Mouse (Mus musculus) urinary bladder, adult 2 months (tissue): ENCODE results near the gene Gm21095. TPM values are rescaled to one million over a fixed set of nuclear protein-coding genes. Genes with fewer than 3 reads are reported as not detected.
"Not testable (repeated sequence)": the region's sequence is repeated elsewhere in the genome, so short reads cannot be mapped to it uniquely, and the experiment has no call there.

ENCODE experiments used
- DNase-seq: peaks from one replicate; pipeline ENCODE4 v3.0.0; 2022; ENCODE audit warnings: low spot score
- polyA plus RNA-seq: library from polyadenylated mRNA; depleted of rRNA; stranded (reverse); fragments of >200 nt; gene quantifications from 2 replicates; pipeline ENCODE4 v1.2.3, GENCODE M21; 2012; rRNA removed

The Gm21095 gene
- not detected in 2 replicates for polyA plus RNA-seq

DNA sequence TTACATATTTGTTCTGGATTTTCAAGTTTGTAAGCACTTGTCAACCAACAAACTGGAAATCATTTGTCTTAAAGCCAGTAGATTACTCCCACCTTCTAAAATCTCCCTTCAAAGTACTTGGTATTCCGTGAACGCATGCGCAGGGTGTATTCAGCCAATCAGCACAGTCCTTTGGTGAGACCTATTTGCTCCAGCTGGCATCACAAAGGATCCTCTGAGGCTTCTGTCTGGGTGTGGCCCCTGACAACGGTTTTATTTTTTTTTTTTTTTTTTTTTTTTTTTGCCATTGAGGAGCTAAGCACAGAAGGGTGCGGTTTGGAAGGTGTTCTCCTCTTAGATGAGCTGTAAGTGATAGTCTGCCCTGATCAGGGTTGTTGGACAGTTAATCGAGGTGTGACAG is at the start of gene Gm21095:
Gm21095 (plus strand) TSS at position 301 of the 400 bp plus-strand sequence.
- not testable (repeated sequence) for DNase-seq
